12 mouse cellular contexts compared by ENCODE assay signal in the genomic region with DNA sequence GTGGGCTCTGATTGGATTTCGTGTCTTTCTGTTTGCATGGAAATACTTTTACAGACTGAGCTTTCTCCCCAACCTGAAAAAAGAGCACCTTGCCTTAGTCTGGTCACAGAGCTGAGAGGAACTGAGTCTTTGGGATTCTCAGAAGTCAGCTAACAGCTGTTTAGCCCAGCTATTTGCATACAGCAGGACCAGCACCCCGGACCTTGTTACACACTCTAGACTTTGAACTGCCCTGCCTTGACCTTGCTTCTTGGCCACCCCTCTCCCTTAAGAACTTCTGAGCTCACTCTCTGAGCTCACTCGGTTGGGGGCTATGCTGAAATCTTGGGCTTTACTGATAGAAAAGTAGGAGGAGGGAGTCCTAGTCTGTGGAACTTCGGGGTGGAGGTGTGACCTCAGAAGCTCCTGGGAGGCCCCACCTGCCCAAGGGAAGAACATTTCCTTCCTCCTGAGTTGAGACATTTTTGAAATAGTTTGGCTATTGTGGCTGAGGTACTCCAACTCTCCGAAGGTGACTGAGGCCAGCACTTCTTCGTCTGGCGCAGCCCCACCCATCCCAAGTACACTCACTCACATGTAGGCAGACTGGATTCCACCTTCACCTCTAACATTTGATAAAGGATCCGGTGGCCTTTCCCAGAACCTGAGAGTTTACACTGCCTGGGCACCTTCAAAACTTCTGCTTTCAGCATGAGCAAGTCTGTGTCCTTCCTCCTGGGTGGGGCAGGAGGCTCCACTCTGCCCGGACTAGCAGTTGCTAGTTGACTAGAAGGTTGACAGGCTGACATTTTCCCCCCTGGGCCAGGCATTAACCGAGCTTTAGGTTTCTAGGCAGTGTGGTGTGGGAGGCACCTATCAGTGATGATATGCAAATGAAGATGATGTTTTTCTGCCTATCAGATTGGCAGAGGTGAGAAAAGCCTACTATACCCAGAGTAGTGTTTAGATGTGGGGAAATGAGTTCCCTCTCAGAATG. TPM values are rescaled to one million over a fixed set of nuclear protein-coding genes. Genes with fewer than 3 reads are reported as not detected.
DNase-seq lines count a peak whose midpoint lies in the region; ATAC-seq and TF ChIP-seq lines count a peak whose summit lies in the region.
"Had no signal": no experiment of that assay in that cellular context is flagged by ENCODE, and none has a peak within 500 bp of the region (broad histone marks: within the 10 kb centered on the region; RNA-seq: fewer than 3 reads in every experiment).

No protein-coding gene starts in this region.

- H3K9me3 ChIP-seq in ES-Bruce4 (replicated peaks; ENCODE audit: control insufficient read depth, insufficient read depth, low read length, poor library complexity, severe bottlenecking), result no peaks in the 10 kb centered on the region
- H3K9me3 ChIP-seq in midbrain, embryonic 15.5 days, result no peaks in the 10 kb centered on the region
- H3K9me3 ChIP-seq: embryonic facial prominence, embryonic 15.5 days; midbrain, embryonic 13.5 days had no signal

- H3K4me1 ChIP-seq in ES-Bruce4 (ENCODE audit: control insufficient read depth, insufficient read depth, low read length), result peaks cover 4% of the 10 kb centered on the region
- H3K4me1 ChIP-seq in midbrain, embryonic 15.5 days, result no peaks in the 10 kb centered on the region
- H3K4me1 ChIP-seq: embryonic facial prominence, embryonic 15.5 days; midbrain, embryonic 13.5 days had no signal

- H3K4me2 ChIP-seq in midbrain, embryonic 15.5 days, result no peak overlapping the region
- H3K4me2 ChIP-seq: embryonic facial prominence, embryonic 15.5 days; midbrain, embryonic 13.5 days had no signal

- H3K36me3 ChIP-seq in ES-Bruce4 (ENCODE audit: control insufficient read depth, insufficient read depth, low read length, poor library complexity, severe bottlenecking), result no peaks in the 10 kb centered on the region
- no peaks in the 10 kb centered on the region for H3K36me3 ChIP-seq in midbrain, embryonic 15.5 days (replicated peaks)
- H3K36me3 ChIP-seq: embryonic facial prominence, embryonic 15.5 days; midbrain, embryonic 13.5 days had no signal

- ATAC-seq in neutrophil, adult 5-6 weeks (ENCODE audit: extremely low read depth, insufficient number of reproducible peaks, low FRiP score, poor library complexity, severe bottlenecking), result peak; percentile 21; the same call in 1 of the 2 replicates
- ATAC-seq in midbrain, embryonic 15.5 days (replicated peaks), result no peak
- ATAC-seq: forebrain, postnatal 0 days; midbrain, embryonic 13.5 days; Patski had no signal

- peak overlapping the region; percentile 57; the same call in 1 of the 2 replicates for H3K27ac ChIP-seq in ES-Bruce4 (ENCODE audit: insufficient read depth, low read length)
- no peak overlapping the region for H3K27ac ChIP-seq in midbrain, embryonic 15.5 days
- H3K27ac ChIP-seq: embryonic facial prominence, embryonic 15.5 days; midbrain, embryonic 13.5 days had no signal

- TF ChIP-seq POLR2A in ES-Bruce4 (IDR thresholded peaks at IDR 0.05; ENCODE audit: insufficient read depth, low read length), result no peak

- WGBS in midbrain, embryonic 15.5 days, result 70% methylated on average over 10 of the region's 10 CpGs

- TF ChIP-seq EP300 in ES-Bruce4 (IDR thresholded peaks at IDR 0.05; ENCODE audit: insufficient read depth, low read depth, low read length), result no peak

- peak; percentile 69 for DNase-seq in A20 (ENCODE audit: low read depth, low spot score)
- DNase-seq in kidney, postnatal 25 days, result peak; percentile 48 to 65
- DNase-seq in cerebellum, adult 8-10 months, result no peak
- no peak for DNase-seq in right cerebral cortex, postnatal 36 days (ENCODE audit: low spot score in 2 of 2)
- DNase-seq: cerebellum, postnatal 14 days; forebrain, postnatal 0 days had no signal

- TF ChIP-seq CTCF in ES-Bruce4 (IDR thresholded peaks at IDR 0.05; ENCODE audit: low read depth, low read length), result no peak

- no peak overlapping the region for H3K9ac ChIP-seq in ES-Bruce4 (ENCODE audit: low read depth, poor library complexity, severe bottlenecking)
- no peak overlapping the region for H3K9ac ChIP-seq in midbrain, embryonic 15.5 days
- H3K9ac ChIP-seq: embryonic facial prominence, embryonic 15.5 days; forebrain, postnatal 0 days; midbrain, embryonic 13.5 days had no signal

- no peak overlapping the region for H3K4me3 ChIP-seq in ES-Bruce4 (ENCODE audit: low read depth, low read length)
- H3K4me3 ChIP-seq in midbrain, embryonic 15.5 days, result no peak overlapping the region
- H3K4me3 ChIP-seq: embryonic facial prominence, embryonic 15.5 days; midbrain, embryonic 13.5 days had no signal

- no peaks in the 10 kb centered on the region for H3K27me3 ChIP-seq in ES-Bruce4 (ENCODE audit: control insufficient read depth, insufficient read depth, low read length, poor library complexity, severe bottlenecking)
- H3K27me3 ChIP-seq in midbrain, embryonic 15.5 days (replicated peaks), result no peaks in the 10 kb centered on the region
- H3K27me3 ChIP-seq: embryonic facial prominence, embryonic 15.5 days; midbrain, embryonic 13.5 days; Patski had no signal

RNA-seq across cellular contexts. Expression of a gene that starts 27.2 kb away (rescaled TPM):
- polyA plus RNA-seq in ES-Bruce4 (2011; ENCODE audit: insufficient read depth, insufficient read length, low read depth, missing spikeins), result 4.5 and 5.2 TPM in 2 replicates
- total RNA-seq in neutrophil, adult 5-6 weeks (2017), result 0.25 and 0.35 TPM in 2 replicates
- 4.4 and 4.6 TPM in 2 replicates for polyA plus RNA-seq in midbrain, embryonic 15.5 days (2015; fragmentation: Nextera tagmentation; extraction: Ambion mirVana)

RNA-seq across cellular contexts. Expression of a gene that starts 43.4 kb away (rescaled TPM):
- 16.3 and 21.2 TPM in 2 replicates for polyA plus RNA-seq in ES-Bruce4 (2011; ENCODE audit: insufficient read depth, insufficient read length, low read depth, missing spikeins)
- 1.2 and 2.0 TPM in 2 replicates for total RNA-seq in neutrophil, adult 5-6 weeks (2017)
- polyA plus RNA-seq in midbrain, embryonic 15.5 days (2015; fragmentation: Nextera tagmentation; extraction: Ambion mirVana), result 11.1 and 14.0 TPM in 2 replicates

RNA-seq across cellular contexts. Expression of a gene that starts 43.6 kb away (rescaled TPM):
- polyA plus RNA-seq in ES-Bruce4 (2011; ENCODE audit: insufficient read depth, insufficient read length, low read depth, missing spikeins), result 17.6 and 24.5 TPM in 2 replicates
- total RNA-seq in neutrophil, adult 5-6 weeks (2017), result 31.0 and 31.2 TPM in 2 replicates
- polyA plus RNA-seq in midbrain, embryonic 15.5 days (2015; fragmentation: Nextera tagmentation; extraction: Ambion mirVana), result 28.1 and 28.2 TPM in 2 replicates

RNA-seq across cellular contexts. Expression of a gene that starts 51.0 kb away (rescaled TPM):
- 2,048 and 2,433 TPM in 2 replicates for polyA plus RNA-seq in ES-Bruce4 (2011; ENCODE audit: insufficient read depth, insufficient read length, low read depth, missing spikeins)
- 837 and 859 TPM in 2 replicates for total RNA-seq in neutrophil, adult 5-6 weeks (2017)
- polyA plus RNA-seq in midbrain, embryonic 15.5 days (2015; fragmentation: Nextera tagmentation; extraction: Ambion mirVana), result 1,075 and 1,145 TPM in 2 replicates

Comparison
In these comparisons a context has a peak if more than half of its experiments do, and no peak if none do; other contexts are left out.
1. DNase-seq: peak in A20 (single experiment) and kidney, postnatal 25 days (2 of 2); none in cerebellum, adult 8-10 months (single experiment) and right cerebral cortex, postnatal 36 days (0 of 2).